Mouse (Mus musculus) erythroblast, adult 5-6 weeks (primary cell): Measurements from ENCODE around the gene Chrm1. TPM values are rescaled to one million over a fixed set of nuclear protein-coding genes. Genes with fewer than 3 reads are reported as not detected.

Experiments used
- ATAC-seq: replicated peaks from 2 replicates; pipeline ENCODE4 v1.8.0; 2016; ENCODE audit warnings: moderate number of reproducible peaks, mild to moderate bottlenecking, moderate TSS enrichment, inconsistent platforms; ENCODE audit not compliant: poor library complexity, low FRiP score, severe bottlenecking
- total RNA-seq, 2 experiments: library from RNA; stranded (forward) in 1 of 2; stranded (reverse) in 1 of 2; fragments of 150-400 nt in 1 of 2; fragments of 200-764, 138-1000 nt in 1 of 2; gene quantifications; 2 replicates each; pipeline versions ENCODE4 v1.2.3 to v1.2.4; 2015 to 2017; ENCODE audit warnings: low replicate concordance in 2 of 2

The Chrm1 gene
- not detected in 2 replicates for total RNA-seq (2015; ENCODE audit: low replicate concordance)
- total RNA-seq (2017; ENCODE audit: low replicate concordance), result under 0.01 TPM in 1 of 2 replicates, not detected in the other

- ATAC-seq, result no peak
Measured at GRCm38 (mm10) chr19:8663360-8663839, at the start of gene Chrm1. TSS of gene Chrm1 (plus strand) at chr19:8663789.

- ATAC-seq, result no peak
Measured at GRCm38 (mm10) chr19:8614343-8614742, 49.2 kb upstream of the Chrm1 start.

- no peak for ATAC-seq
Measured at GRCm38 (mm10) chr19:8616314-8616713, 47.3 kb upstream of the Chrm1 start.

- no peak for ATAC-seq
Measured at GRCm38 (mm10) chr19:8617904-8618303, 45.7 kb upstream of the Chrm1 start, which contains the start of gene Slc22a6. TSS of gene Slc22a6 (plus strand) at chr19:8618039.

GRCm38 (mm10) chr19:8621098-8621497, 42.5 kb upstream of the Chrm1 start:
- no peak for ATAC-seq

- ATAC-seq, result no peak
Measured at GRCm38 (mm10) chr19:8630249-8630648, 33.3 kb upstream of the Chrm1 start.

- ATAC-seq, result no peak
Measured at GRCm38 (mm10) chr19:8630826-8631225, 32.8 kb upstream of the Chrm1 start.

- no peak for ATAC-seq
Measured at GRCm38 (mm10) chr19:8632029-8632428, 31.6 kb upstream of the Chrm1 start.

GRCm38 (mm10) chr19:8642086-8642485, 21.5 kb upstream of the Chrm1 start:
- no peak for ATAC-seq

GRCm38 (mm10) chr19:8646393-8646792, 17.2 kb upstream of the Chrm1 start:
- ATAC-seq, result no peak

- ATAC-seq, result no peak
Measured at GRCm38 (mm10) chr19:8655833-8656232, 7.8 kb upstream of the Chrm1 start.

GRCm38 (mm10) chr19:8656341-8656740, 7.2 kb upstream of the Chrm1 start:
- ATAC-seq, result no peak

GRCm38 (mm10) chr19:8661821-8662307, 1.7 kb upstream of the Chrm1 start:
- no peak for ATAC-seq

GRCm38 (mm10) chr19:8662337-8662736, 1.3 kb upstream of the Chrm1 start:
- ATAC-seq, result no peak; the same call in 1 of the 2 replicates

GRCm38 (mm10) chr19:8663911-8664421, 377 bp downstream of the Chrm1 start:
- no peak for ATAC-seq

GRCm38 (mm10) chr19:8664859-8665258, 1.3 kb downstream of the Chrm1 start:
- ATAC-seq, result no peak

GRCm38 (mm10) chr19:8665746-8666145, 2.2 kb downstream of the Chrm1 start:
- ATAC-seq, result no peak

- no peak for ATAC-seq
Measured at GRCm38 (mm10) chr19:8672859-8673258, 9.3 kb downstream of the Chrm1 start.

- no peak for ATAC-seq
Measured at GRCm38 (mm10) chr19:8673336-8674063, 9.9 kb downstream of the Chrm1 start.

- no peak for ATAC-seq
Measured at GRCm38 (mm10) chr19:8679031-8679779, 15.6 kb downstream of the Chrm1 start.
